Mouse (Mus musculus): ENCODE results near the gene Cdk9.
A peak's percentile ranks its signal among the peaks of the same experiment; 100 is the strongest.

DNA sequence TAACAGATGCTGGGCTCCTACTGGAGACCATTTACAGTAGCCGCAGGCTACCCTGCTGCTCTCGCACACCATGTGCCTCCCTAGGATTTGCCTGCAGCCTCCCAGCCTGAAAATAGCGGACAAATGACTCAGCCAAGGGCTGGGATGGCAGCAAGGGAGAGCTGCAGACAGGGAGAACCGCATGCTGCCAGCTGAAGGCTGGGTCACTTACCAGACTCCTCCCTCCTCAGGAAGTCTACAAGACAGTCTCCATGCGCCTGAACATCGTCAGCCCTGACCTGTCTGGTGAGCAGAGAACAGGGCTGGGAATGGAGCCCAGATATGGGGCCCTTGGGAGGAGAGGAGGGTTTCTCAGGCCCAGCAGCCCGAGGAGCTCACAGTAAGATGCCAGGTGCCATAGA, 32.8 kb downstream of the Cdk9 start:
- TF ChIP-seq POLR2A (IDR thresholded peaks at IDR 0.05; ENCODE audit: insufficient read length, low read depth) (peak; percentile 74), E2F4 (IDR thresholded peaks at IDR 0.05; ENCODE audit: insufficient read depth) (no peak), POLR2AphosphoS2 (IDR thresholded peaks at IDR 0.05; ENCODE audit: insufficient read length, low read depth) (peak; percentile 15), CEBPB (IDR thresholded peaks at IDR 0.05; ENCODE audit: insufficient read depth, poor library complexity, severe bottlenecking) (no peak), MYOD1 (IDR thresholded peaks at IDR 0.05; ENCODE audit: control insufficient read depth in 1 of 3, insufficient read length in 2 of 3, low read depth in 2 of 3) (peak in 2 of 3 experiments; percentile 41 to 70), TCF12 (IDR thresholded peaks at IDR 0.05; ENCODE audit: insufficient read depth, poor library complexity, severe bottlenecking) (no peak), TCF3 (IDR thresholded peaks at IDR 0.05; ENCODE audit: insufficient read length, low read depth) (no peak)
